Mouse (Mus musculus): ENCODE measurements at regions not wholly inside any gene's neighbourhood (a gene's known extent, or its start where the extent isn't known, plus 50 kb on each side); places are given as distances from the start of the nearest gene placed in this dataset.

GRCm38 (mm10) chr17:67409911-67410310 lies 55.7 kb upstream of the Ptprm start:
- ChIA-PET CTCF (no interaction called here), POLR2A (no interaction called here)

- ChIA-PET CTCF (no interaction called here), POLR2A (interaction anchor here in 1 of 4 experiments (0.5 kb wide), 1 partner anchor 211 kb away, joined by 3 read pairs; no protein-coding TSS in a partner anchor)
Measured at GRCm38 (mm10) chr17:67405934-67406333, 51.7 kb upstream of the Ptprm start.
